Mouse (Mus musculus): Measurements from ENCODE around the gene Tulp4.
"Not testable (repeated sequence)": the region's sequence is repeated elsewhere in the genome, so short reads cannot be mapped to it uniquely, and the experiment has no call there.

The Tulp4 gene

GRCm38 (mm10) chr17:6189207-6189606 is 83.0 kb downstream of the Tulp4 start:
- DNase-seq (ENCODE audit: low read depth, low spot score) = no peak

DNA sequence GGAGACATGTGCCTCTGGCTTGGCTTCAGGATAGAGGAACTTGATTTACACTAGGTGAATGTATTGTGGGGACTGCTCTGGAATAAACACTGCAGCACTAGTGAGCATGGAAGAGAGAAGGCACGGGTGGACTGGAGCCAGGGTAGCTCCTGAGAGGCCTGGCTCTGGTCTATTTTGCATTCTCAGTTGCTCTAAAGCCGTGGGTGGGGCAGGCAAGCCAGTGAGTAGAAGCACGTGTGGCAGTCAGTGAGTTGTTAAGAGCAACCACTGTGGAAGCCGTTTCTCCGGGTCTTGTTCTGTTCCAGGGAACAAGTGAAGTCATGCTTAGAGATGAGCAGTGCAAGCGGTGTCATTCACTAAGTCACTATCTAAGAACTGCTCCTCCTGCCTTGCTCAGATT is 86.0 kb downstream of the Tulp4 start:
- peak; percentile 23 for DNase-seq (ENCODE audit: low read depth, low spot score)

DNA sequence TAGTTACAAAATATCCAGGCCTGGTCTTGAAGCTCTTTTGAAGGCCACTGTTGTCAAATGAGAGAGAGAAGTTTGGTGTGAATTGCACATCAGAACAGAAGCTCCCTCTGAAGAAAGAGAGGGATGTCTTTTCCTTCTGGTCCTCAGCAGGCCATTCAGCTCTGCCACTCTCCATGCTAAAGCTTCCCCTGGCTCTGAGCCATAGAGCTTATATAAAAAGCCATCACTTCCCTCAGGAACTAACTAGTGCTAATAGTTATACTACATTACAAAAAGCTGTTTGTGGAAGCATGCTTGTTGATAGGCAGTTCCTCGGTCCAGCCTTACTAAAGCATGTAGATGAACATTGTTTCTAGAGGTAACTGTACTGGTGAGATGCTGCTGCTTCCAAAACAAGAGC is 89.2 kb downstream of the Tulp4 start:
- no peak for DNase-seq (ENCODE audit: low read depth, low spot score)

- no peak for DNase-seq (ENCODE audit: low read depth, low spot score)
Observed at GRCm38 (mm10) chr17:6197491-6197890, 91.3 kb downstream of the Tulp4 start.

DNA sequence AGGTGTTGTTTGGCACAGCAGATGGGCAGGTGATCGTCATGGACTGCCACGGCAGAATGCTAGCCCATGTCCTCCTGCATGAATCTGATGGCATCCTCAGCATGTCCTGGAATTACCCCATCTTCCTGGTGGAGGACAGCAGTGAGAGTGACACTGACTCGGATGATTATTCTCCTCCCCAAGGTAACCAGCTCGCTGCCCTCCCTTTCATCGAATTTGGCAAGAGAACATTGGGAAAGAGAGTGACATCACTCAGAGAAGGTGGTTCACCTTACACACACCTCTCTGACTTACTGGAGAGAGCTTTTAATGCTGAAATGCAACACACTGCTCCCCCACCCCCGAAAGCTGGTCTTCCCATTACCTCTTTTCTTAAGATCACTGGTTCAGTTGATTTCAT is 92.4 kb downstream of the Tulp4 start:
- DNase-seq (ENCODE audit: low read depth, low spot score) = no peak

DNA sequence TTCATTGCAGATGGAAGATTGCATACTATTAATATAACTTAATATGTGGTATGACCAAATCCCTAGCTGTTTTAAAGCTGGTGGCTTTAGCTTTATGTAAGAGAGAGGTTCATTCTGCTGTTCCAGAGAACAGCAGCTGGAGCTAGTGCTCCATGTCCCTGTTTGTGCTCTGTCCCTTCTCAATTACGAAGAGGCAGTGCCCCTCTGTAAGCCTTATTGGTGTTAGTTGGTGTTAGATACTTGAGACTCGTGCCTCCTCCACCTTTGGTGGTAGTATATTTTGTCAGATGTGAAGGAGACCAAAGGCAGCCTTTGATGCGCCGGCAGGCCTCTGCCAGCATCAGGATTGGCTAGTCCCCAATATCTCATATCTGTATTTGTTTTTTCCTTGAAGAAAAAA is 92.9 kb downstream of the Tulp4 start:
- DNase-seq (ENCODE audit: low read depth, low spot score) = no peak

DNA sequence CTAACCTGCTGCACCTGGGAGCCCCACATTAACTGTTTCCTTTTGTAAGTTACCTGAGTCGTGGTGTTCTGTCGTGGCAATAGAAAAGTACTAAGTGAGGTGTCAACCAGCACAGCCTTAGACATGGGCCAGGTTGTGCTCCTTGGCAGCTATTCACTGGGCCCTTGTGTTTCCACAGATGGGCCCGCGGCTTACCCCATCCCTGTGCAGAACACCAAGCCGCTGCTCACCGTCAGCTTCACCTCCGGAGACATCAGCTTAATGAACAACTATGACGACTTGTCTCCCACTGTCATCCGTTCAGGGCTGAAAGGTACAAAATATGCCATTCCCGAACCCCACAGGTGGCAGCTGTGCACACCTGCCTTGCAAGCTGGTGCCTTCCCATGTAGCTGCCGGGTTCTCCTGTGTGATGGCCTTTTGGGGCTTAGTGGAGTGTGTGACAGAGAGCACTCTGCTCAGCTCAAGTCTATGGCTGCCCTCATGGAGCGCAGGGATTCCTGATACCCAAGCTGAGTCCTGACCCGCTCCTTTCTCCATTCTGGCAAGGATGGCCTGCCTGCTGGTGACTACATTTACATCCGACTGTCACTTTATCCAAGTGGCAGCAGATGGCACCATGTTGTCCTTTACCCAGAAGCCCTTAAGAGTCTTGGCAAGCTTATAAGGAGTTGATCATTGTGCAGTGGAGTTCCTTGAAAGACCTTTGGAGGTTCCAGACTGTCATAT is 95.4 kb downstream of the Tulp4 start:
- DNase-seq (ENCODE audit: low read depth, low spot score) = no peak

DNA sequence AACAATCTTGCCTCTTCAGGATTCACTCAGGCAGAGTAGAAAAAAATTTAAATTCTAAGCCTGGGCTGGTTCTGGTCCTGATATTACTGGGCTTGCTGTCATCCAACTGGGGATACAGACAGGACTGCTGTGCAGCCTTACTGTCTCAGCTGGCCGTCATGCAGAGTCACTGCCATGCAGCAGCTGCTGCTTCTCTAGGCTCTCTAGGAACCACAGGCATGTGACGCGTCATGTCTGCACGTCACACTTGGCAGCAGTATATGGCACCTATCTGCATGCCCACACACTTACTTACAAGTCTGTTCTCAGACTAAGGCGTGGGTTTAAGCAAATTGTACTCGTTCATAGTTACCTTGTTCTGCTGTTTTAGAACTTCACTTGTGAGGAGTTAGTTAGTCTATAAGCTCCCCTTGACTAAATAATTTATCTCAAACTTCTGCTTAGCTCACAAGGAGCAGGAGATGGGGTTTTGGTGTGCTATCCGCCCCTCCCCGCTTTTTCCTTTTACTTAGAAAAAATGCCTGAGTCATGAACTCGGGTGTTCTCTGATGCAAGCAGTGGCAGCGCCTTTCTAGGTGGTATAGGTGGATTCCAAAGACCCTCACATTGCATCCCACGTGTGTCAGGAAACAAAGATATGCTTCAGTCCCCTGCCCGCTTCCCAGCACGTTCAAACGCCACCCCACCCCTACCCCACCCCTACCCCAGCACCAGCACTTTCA is 96.3 kb downstream of the Tulp4 start:
- no peak for DNase-seq (ENCODE audit: low read depth, low spot score)

DNA sequence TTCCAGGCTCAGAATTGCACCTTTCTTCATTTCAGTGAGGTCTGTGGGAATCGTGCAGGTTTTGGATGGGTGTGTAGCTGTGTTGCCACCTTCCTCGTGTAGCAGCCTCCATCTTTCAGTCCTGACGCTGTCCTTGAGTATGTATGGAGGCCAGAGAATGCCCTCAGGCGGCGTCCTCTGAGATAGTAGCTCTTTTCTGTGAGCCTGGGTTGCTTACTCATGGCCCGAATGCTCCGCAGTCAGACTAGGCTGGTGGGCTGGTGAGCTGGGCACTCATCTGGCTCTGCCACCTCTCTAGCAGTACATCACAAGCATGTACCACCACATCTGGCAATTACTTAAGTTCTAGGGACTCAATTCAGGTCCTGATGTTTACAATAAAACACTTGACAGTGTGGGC is 96.9 kb downstream of the Tulp4 start:
- DNase-seq (ENCODE audit: low read depth, low spot score) = peak; percentile 65

- DNase-seq (ENCODE audit: low read depth, low spot score) = peak; percentile 81
Observed at GRCm38 (mm10) chr17:6203795-6204194, 97.6 kb downstream of the Tulp4 start.

GRCm38 (mm10) chr17:6211721-6212120 is 105.5 kb downstream of the Tulp4 start:
- no peak for DNase-seq (ENCODE audit: low read depth, low spot score)

DNA sequence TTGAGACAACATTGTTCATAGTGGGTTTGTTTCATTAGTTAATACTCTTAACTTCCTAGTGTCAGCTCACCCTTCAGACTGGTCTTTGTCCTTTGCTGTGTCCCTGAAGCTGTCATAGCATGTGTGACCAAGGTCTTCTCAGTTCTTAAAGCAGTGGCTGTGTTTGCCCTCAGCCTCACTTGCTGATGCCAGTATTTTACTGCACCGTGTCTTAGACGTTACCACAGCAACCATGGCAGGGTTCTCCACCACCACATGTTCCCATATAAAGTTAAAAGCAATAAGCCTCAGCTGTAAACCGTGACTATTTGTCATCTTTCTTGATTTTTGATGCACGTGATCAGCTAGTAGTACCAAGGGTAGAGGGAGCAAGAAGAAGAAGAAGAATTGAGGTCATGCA is 109.4 kb downstream of the Tulp4 start:
- no peak for DNase-seq (ENCODE audit: low read depth, low spot score)

DNA sequence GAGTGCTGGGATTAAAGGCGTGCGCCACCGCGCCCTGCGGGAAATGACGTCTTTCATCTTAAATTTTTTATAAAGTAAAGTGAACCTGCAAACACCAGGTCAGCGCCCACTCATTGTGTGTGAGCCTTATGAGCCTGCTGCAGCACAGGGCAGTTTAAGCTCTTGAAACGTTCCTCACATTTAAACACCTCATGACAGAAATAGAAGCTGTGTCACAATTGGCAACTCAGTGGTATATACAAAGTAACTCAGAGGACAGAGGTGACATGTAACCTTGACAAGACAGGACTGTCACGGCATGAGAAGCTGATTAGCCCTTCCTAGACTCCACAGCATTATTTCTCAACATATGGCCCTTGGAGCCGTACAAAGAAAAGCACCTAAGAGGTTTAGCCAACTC is 110.3 kb downstream of the Tulp4 start:
- no peak for DNase-seq (ENCODE audit: low read depth, low spot score)

- DNase-seq (ENCODE audit: low read depth, low spot score) = not testable (repeated sequence)
Observed at GRCm38 (mm10) chr17:6232633-6233032, 126.4 kb downstream of the Tulp4 start.

GRCm38 (mm10) chr17:6251298-6251697 is 145.1 kb downstream of the Tulp4 start:
- not testable (repeated sequence) for DNase-seq (ENCODE audit: low read depth, low spot score)

DNA sequence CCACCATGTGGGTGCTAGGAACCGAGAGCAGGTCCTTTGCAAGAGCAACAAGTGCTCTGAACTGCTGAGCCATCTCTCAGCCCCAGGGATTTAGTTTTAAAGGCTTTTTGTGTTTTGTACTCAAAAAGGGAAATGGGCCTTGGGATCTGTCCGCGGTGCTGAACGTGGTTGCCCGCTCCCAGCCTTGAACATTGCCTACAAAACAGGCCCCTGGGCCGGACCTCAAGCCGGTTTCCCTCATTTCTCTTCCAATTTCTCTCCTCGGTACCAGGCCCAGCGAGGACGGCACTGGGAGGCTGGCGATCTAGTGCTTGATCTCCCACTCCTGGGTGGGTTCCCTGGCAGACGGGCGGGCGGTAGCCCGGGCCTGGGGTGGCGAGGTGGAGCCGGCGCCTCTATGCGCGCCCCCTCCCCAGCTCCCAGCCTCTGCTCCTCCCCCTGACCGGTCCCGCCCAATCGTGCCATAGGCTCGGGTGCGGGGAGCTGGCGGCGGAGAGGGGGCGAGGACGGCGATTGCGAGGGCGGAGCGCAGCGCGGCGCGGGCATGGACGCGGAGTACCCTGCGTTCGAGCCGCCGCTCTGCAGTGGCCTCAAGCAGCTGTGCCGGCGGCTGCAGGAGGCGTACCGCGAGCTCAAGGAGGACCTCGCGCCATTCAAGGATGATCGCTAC is 150.3 kb downstream of the Tulp4 start, which contains the start of gene Tmem181a:
Gene Tmem181a, plus strand, starts transcription at position 461 of the 670 bp plus-strand sequence.
- not testable (repeated sequence) for DNase-seq (ENCODE audit: low read depth, low spot score)

DNA sequence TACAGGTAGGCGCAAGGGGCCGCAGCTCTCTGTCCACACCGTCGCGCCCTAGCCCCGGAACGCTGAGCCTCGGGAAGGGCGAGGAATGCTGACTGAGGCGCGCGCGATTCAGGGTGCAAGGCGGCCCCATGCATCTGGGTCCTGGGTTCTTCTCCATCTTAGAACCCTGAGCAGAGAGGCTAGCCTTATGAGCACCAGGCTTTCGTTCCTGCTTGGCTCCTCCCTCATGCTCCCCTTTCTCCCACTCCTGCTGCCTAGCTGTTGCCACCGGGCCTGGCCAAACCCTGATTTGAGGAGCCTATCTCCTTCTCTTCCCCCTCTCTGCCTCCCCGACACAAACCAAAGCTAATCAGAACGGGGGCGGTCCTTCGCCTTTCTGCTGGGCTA is 150.8 kb downstream of the Tulp4 start:
- not testable (repeated sequence) for DNase-seq (ENCODE audit: low read depth, low spot score)

GRCm38 (mm10) chr17:6269876-6270831 is 163.9 kb downstream of the Tulp4 start:
- DNase-seq (ENCODE audit: low read depth, low spot score) = peak; percentile 23

GRCm38 (mm10) chr17:6270840-6271239 is 164.6 kb downstream of the Tulp4 start:
- DNase-seq (ENCODE audit: low read depth, low spot score) = peak; percentile 52

DNA sequence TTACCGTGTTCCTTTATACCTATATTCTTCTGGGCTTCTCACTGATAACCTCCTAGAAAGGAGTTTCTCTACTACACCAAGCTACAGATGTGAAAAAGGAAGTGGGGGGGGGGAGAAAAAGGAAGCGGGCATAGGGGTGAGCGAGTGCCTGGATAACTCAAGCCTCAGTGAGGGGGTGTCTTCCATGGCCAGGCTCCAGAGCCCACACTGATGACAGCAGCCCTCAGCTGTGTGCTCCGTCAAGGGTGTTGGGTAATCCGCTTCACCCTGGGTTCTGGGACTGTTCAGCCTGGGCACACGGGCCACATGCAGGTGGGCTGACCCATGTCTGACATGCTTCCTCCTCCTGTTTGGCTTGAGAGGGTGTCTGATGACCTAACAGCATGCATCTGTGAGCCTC is 165.7 kb downstream of the Tulp4 start:
- not testable (repeated sequence) for DNase-seq (ENCODE audit: low read depth, low spot score)

- DNase-seq (ENCODE audit: low read depth, low spot score) = not testable (repeated sequence)
Observed at GRCm38 (mm10) chr17:6274693-6275092, 168.5 kb downstream of the Tulp4 start.

All from ZHBTc4 (cell line).